Comparison of ENCODE assay signal across 24 mouse cellular contexts in the genomic region with DNA sequence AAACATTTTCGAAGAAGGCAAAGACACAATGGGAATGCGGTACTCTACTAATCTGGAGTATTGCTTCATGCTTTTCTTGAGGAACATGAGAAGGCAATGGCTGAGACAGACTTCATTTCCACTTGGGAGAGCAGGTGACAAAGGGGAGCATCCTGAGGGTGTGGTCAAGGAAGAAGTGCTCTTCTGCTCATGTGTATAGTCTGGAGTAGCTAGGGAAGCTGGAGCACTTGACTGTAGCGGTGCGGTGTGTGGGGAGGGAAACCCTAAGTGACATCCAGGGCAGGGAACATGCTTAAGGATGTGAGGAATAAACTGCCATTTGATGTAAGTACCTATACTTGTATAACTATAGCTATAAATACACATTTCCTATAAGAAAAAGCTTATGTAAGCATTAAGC.
"Had no signal": no experiment of that assay in that cellular context is flagged by ENCODE, and none has a peak within 500 bp of the region (broad histone marks: within the 10 kb centered on the region; RNA-seq: fewer than 3 reads in every experiment).

No protein-coding gene starts in this region.

- H3K27ac ChIP-seq: heart, adult 2 months; heart, embryonic 13.5 days; heart, embryonic 15.5 days; hindbrain, embryonic 13.5 days; hindbrain, embryonic 15.5 days; hindbrain, postnatal 0 days; kidney, postnatal 0 days; limb, embryonic 13.5 days; limb, embryonic 15.5 days; liver, embryonic 12.5 days; liver, embryonic 14.5 days had no signal

- H3K9me3 ChIP-seq: heart, embryonic 13.5 days; heart, embryonic 15.5 days; hindbrain, embryonic 13.5 days; hindbrain, embryonic 15.5 days; limb, embryonic 13.5 days; limb, embryonic 15.5 days; liver, embryonic 12.5 days had no signal

- H3K36me3 ChIP-seq: heart, embryonic 13.5 days; heart, embryonic 15.5 days; hindbrain, embryonic 13.5 days; hindbrain, embryonic 15.5 days; limb, embryonic 13.5 days; limb, embryonic 15.5 days; liver, embryonic 12.5 days had no signal

- H3K27me3 ChIP-seq: heart, embryonic 13.5 days; heart, embryonic 15.5 days; hindbrain, embryonic 13.5 days; hindbrain, embryonic 15.5 days; limb, embryonic 13.5 days; limb, embryonic 15.5 days; liver, embryonic 12.5 days had no signal

- H3K4me1 ChIP-seq: hindbrain, embryonic 15.5 days; liver, embryonic 12.5 days had no signal

- ATAC-seq: hindbrain, postnatal 0 days; intestine, embryonic 16.5 days; liver, embryonic 12.5 days had no signal

- H3K4me2 ChIP-seq: heart, embryonic 11.5 days; heart, embryonic 13.5 days; heart, embryonic 15.5 days; hindbrain, embryonic 13.5 days; hindbrain, embryonic 15.5 days; limb, embryonic 13.5 days; limb, embryonic 15.5 days; liver, embryonic 12.5 days had no signal

- DNase-seq: gastrocnemius, postnatal 14 days; gastrocnemius, postnatal 36 days; heart, adult 11 months; heart, adult 2 months; heart, postnatal 14 days; heart, postnatal 36 days; kidney, adult 18-20 months; kidney, adult 8-10 months; kidney, postnatal 25 days; layer of hippocampus, adult 9-11 months; layer of hippocampus, postnatal 36 days; left cerebral cortex, postnatal 4 days had no signal

- H3K9ac ChIP-seq: heart, embryonic 13.5 days; heart, embryonic 15.5 days; hindbrain, embryonic 13.5 days; hindbrain, embryonic 15.5 days; limb, embryonic 13.5 days; limb, embryonic 15.5 days; liver, embryonic 12.5 days; liver, embryonic 14.5 days had no signal

- H3K4me3 ChIP-seq: heart, adult 2 months; heart, embryonic 13.5 days; heart, embryonic 15.5 days; hindbrain, embryonic 13.5 days; hindbrain, embryonic 15.5 days; limb, embryonic 13.5 days; limb, embryonic 15.5 days; liver, embryonic 12.5 days had no signal
